Comparison of ENCODE assay signal across 10 mouse cellular contexts in genomic region chr15:101141061-101141541, GRCm38 (mm10). TPM values are rescaled to one million over a fixed set of nuclear protein-coding genes. Genes with fewer than 3 reads are reported as not detected.
A peak's percentile ranks its signal among the peaks of the same experiment; 100 is the strongest.
DNase-seq lines count a peak whose midpoint lies in the region; ATAC-seq and TF ChIP-seq lines count a peak whose summit lies in the region.
"Had no signal": no experiment of that assay in that cellular context is flagged by ENCODE, and none has a peak within 500 bp of the region (broad histone marks: within the 10 kb centered on the region; RNA-seq: fewer than 3 reads in every experiment).

No protein-coding gene starts in this region.

- no peak for TF ChIP-seq POLR2A in brain, embryonic 14.5 days (IDR thresholded peaks at IDR 0.05; ENCODE audit: borderline replicate concordance, extremely low read depth, insufficient read depth, insufficient read length, poor library complexity, severe bottlenecking)

- H3K9ac ChIP-seq in forebrain, postnatal 0 days = no peak overlapping the region
- H3K9ac ChIP-seq in heart, embryonic 12.5 days = no peak overlapping the region
- H3K9ac ChIP-seq in kidney, embryonic 16.5 days (replicated peaks; ENCODE audit: low read length) = no peak overlapping the region

- 0 out of 2 replicates have a peak overlapping the region, but pooled peaks have one; percentile 8 for H3K4me3 ChIP-seq in forebrain, embryonic 10.5 days
- H3K4me3 ChIP-seq in forebrain, postnatal 0 days (ENCODE audit: low read depth, low read length) = no peak overlapping the region
- no peak overlapping the region for H3K4me3 ChIP-seq in heart, embryonic 12.5 days
- no peak overlapping the region for H3K4me3 ChIP-seq in kidney, embryonic 16.5 days (ENCODE audit: low read length)

- H3K27me3 ChIP-seq in forebrain, embryonic 10.5 days (ENCODE audit: poor library complexity, severe bottlenecking) = peaks cover 38% of the 10 kb centered on the region
- H3K27me3 ChIP-seq in forebrain, postnatal 0 days (ENCODE audit: insufficient read depth, low read length) = no peaks in the 10 kb centered on the region
- peaks cover 21% of the 10 kb centered on the region for H3K27me3 ChIP-seq in heart, embryonic 12.5 days (replicated peaks)
- no peaks in the 10 kb centered on the region for H3K27me3 ChIP-seq in kidney, embryonic 16.5 days (ENCODE audit: insufficient read depth, low read length)

- ATAC-seq in forebrain, postnatal 0 days = no peak; the same call in 1 of the 2 replicates
- peak; percentile 86 for ATAC-seq in heart, embryonic 12.5 days (ENCODE audit: insufficient number of reproducible peaks, low FRiP score)
- ATAC-seq in kidney, embryonic 16.5 days (ENCODE audit: low FRiP score, low TSS enrichment) = peak; percentile 69

- peaks cover 64% of the 10 kb centered on the region for H3K4me1 ChIP-seq in forebrain, embryonic 10.5 days
- 0 out of 2 replicates have a peak, but pooled peaks cover 14% of the 10 kb centered on the region for H3K4me1 ChIP-seq in forebrain, postnatal 0 days (ENCODE audit: insufficient read depth)
- peaks cover 66% of the 10 kb centered on the region for H3K4me1 ChIP-seq in heart, embryonic 12.5 days (replicated peaks)
- peaks cover 63% of the 10 kb centered on the region for H3K4me1 ChIP-seq in kidney, embryonic 16.5 days (ENCODE audit: insufficient read depth, low read length)

- H3K27ac ChIP-seq in forebrain, embryonic 10.5 days = no peak overlapping the region
- H3K27ac ChIP-seq in forebrain, postnatal 0 days (ENCODE audit: low read depth, low read length) = no peak overlapping the region
- H3K27ac ChIP-seq in heart, embryonic 12.5 days (ENCODE audit: poor library complexity, severe bottlenecking) = no peak overlapping the region
- no peak overlapping the region for H3K27ac ChIP-seq in kidney, embryonic 16.5 days (ENCODE audit: low read length)

- TF ChIP-seq CTCF in forebrain, postnatal 0 days (IDR thresholded peaks at IDR 0.05; ENCODE audit: low read depth) = no peak
- TF ChIP-seq CTCF in brain, embryonic 14.5 days (IDR thresholded peaks at IDR 0.05; ENCODE audit: borderline replicate concordance, extremely low read depth, insufficient read depth, insufficient read length) = no peak

- no peaks in the 10 kb centered on the region for H3K9me3 ChIP-seq in forebrain, embryonic 10.5 days
- H3K9me3 ChIP-seq in forebrain, postnatal 0 days (ENCODE audit: low read length) = no peaks in the 10 kb centered on the region
- H3K9me3 ChIP-seq in heart, embryonic 12.5 days (replicated peaks) = no peaks in the 10 kb centered on the region; the same call in 1 of the 2 replicates
- H3K9me3 ChIP-seq in kidney, embryonic 16.5 days (ENCODE audit: low read length) = no peaks in the 10 kb centered on the region

- H3K4me2 ChIP-seq in forebrain, postnatal 0 days (ENCODE audit: low read depth) = no peak overlapping the region
- peak overlapping the region; percentile 13; the same call in 1 of the 2 replicates for H3K4me2 ChIP-seq in heart, embryonic 12.5 days
- H3K4me2 ChIP-seq in kidney, embryonic 16.5 days (replicated peaks; ENCODE audit: low read depth, low read length) = 0 out of 2 replicates have a peak overlapping the region, but pooled peaks have one; percentile 6

- peak; percentile 79 for DNase-seq in forebrain, embryonic 10.5 days (ENCODE audit: extremely low spot score, low spot score)
- no peak for DNase-seq in forebrain, postnatal 0 days
- DNase-seq in brain, embryonic 14.5 days (ENCODE audit: low read depth) = peak; percentile 55
- peak; percentile 78 to 83 for DNase-seq in lung, postnatal 4 days
- DNase-seq in cerebellum, adult 11 months = no peak
- no peak for DNase-seq in layer of hippocampus, postnatal 36 days

- WGBS in forebrain, embryonic 10.5 days = 5% methylated on average over 12 of the region's 14 CpGs
- 8% methylated on average over 11 of the region's 14 CpGs for WGBS in forebrain, postnatal 0 days
- WGBS in heart, embryonic 12.5 days = 5% methylated on average over 10 of the region's 14 CpGs
- WGBS in kidney, embryonic 16.5 days = 3% methylated on average over 9 of the region's 14 CpGs

- 0 out of 2 replicates have a peak, but pooled peaks cover 3% of the 10 kb centered on the region for H3K36me3 ChIP-seq in forebrain, embryonic 10.5 days (replicated peaks)
- no peaks in the 10 kb centered on the region for H3K36me3 ChIP-seq in forebrain, postnatal 0 days (ENCODE audit: insufficient read depth)
- no peaks in the 10 kb centered on the region for H3K36me3 ChIP-seq in heart, embryonic 12.5 days
- peaks cover 3% of the 10 kb centered on the region; the same call in 1 of the 2 replicates for H3K36me3 ChIP-seq in kidney, embryonic 16.5 days (ENCODE audit: insufficient read depth, low read length)

RNA-seq across cellular contexts. Expression of gene Acvrl1, which starts 12.8 kb away (rescaled TPM):
- polyA plus RNA-seq in forebrain, embryonic 10.5 days (2016; fragmentation: Nextera tagmentation; extraction: Ambion mirVana) = 8.0 and 8.1 TPM in 2 replicates
- 8.7 and 10.7 TPM in 2 replicates for total RNA-seq in forebrain, postnatal 0 days (2014; rRNA removed)
- 5.8 and 6.0 TPM in 2 replicates for polyA plus RNA-seq in forebrain, postnatal 0 days (2015; fragmentation: Nextera tagmentation; extraction: Ambion mirVana)
- polyA plus RNA-seq in brain, embryonic 14.5 days (2012; rRNA removed) = 8.5 and 11.6 TPM in 2 replicates
- 3.1 and 3.6 TPM in 2 replicates for polyA plus RNA-seq in heart, embryonic 12.5 days (2016; fragmentation: Nextera tagmentation; extraction: Ambion mirVana)
- 20.6 and 24.4 TPM in 2 replicates for polyA plus RNA-seq in kidney, embryonic 16.5 days (2015; fragmentation: Nextera tagmentation; extraction: Ambion mirVana)
- 1 to 10 TPM; 7.5 to 8.9 TPM for total RNA-seq in layer of hippocampus, postnatal 36 days (2021)

RNA-seq across cellular contexts. Expression of gene Ankrd33, which starts 25.5 kb away (rescaled TPM):
- polyA plus RNA-seq in forebrain, embryonic 10.5 days (2016; fragmentation: Nextera tagmentation; extraction: Ambion mirVana) = not detected in 2 replicates
- not detected in 2 replicates for total RNA-seq in forebrain, postnatal 0 days (2014; rRNA removed)
- polyA plus RNA-seq in forebrain, postnatal 0 days (2015; fragmentation: Nextera tagmentation; extraction: Ambion mirVana) = not detected in 2 replicates
- not detected in 2 replicates for polyA plus RNA-seq in brain, embryonic 14.5 days (2012; rRNA removed)
- not detected in 2 replicates for polyA plus RNA-seq in heart, embryonic 12.5 days (2016; fragmentation: Nextera tagmentation; extraction: Ambion mirVana)
- polyA plus RNA-seq in kidney, embryonic 16.5 days (2015; fragmentation: Nextera tagmentation; extraction: Ambion mirVana) = not detected in 2 replicates
- total RNA-seq in layer of hippocampus, postnatal 36 days (2021) = not detected
- total RNA-seq: ES-E14 had no signal
- polyA plus RNA-seq: large intestine, adult 2 months had no signal

RNA-seq across cellular contexts. Expression of gene Acvr1b, which starts 32.8 kb away (rescaled TPM):
- 5.8 TPM in 2 replicates for polyA plus RNA-seq in forebrain, embryonic 10.5 days (2016; fragmentation: Nextera tagmentation; extraction: Ambion mirVana)
- total RNA-seq in forebrain, postnatal 0 days (2014; rRNA removed) = 74.2 and 80.4 TPM in 2 replicates
- polyA plus RNA-seq in forebrain, postnatal 0 days (2015; fragmentation: Nextera tagmentation; extraction: Ambion mirVana) = 13.2 and 17.4 TPM in 2 replicates
- polyA plus RNA-seq in brain, embryonic 14.5 days (2012; rRNA removed) = 62.5 and 75.3 TPM in 2 replicates
- 6.8 TPM in 2 replicates for polyA plus RNA-seq in heart, embryonic 12.5 days (2016; fragmentation: Nextera tagmentation; extraction: Ambion mirVana)
- 7.4 and 8.8 TPM in 2 replicates for polyA plus RNA-seq in kidney, embryonic 16.5 days (2015; fragmentation: Nextera tagmentation; extraction: Ambion mirVana)
- total RNA-seq in layer of hippocampus, postnatal 36 days (2021) = 10 to 100 TPM; 85.2 to 88.5 TPM

Comparison
In these comparisons a context has a peak if more than half of its experiments do, and no peak if none do; other contexts are left out.
1. DNase-seq: peak in forebrain, embryonic 10.5 days (single experiment), brain, embryonic 14.5 days (single experiment) and lung, postnatal 4 days (2 of 2); none in forebrain, postnatal 0 days (single experiment), cerebellum, adult 11 months (single experiment) and layer of hippocampus, postnatal 36 days (0 of 2).